Mouse (Mus musculus): ENCODE results near the gene Cog5.

DNA sequence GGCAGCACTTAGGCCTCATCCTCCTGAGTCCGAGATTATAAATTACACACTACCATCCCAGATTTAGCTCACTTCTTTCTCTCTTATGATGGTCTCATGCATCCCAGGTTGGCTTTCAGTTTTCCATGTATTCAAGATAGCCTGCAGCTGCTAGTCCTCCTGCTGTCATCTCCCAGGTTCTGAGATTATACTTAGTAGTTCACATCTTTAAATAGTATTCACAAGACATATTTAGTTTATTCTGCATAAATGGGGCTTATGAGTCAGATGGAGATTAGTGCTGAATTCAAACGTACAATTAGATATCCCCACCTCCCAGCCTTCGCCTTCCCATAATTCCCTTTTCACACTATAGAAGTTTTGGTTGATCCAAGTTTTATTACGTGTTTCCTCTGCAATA lies 222.1 kb downstream of the Cog5 start:
- no peak for TF ChIP-seq CTCF (IDR thresholded peaks at IDR 0.05; ENCODE audit: extremely low read depth, insufficient read length, insufficient replicate concordance, low read depth, low read length)
- TF ChIP-seq POLR2A (IDR thresholded peaks at IDR 0.05; ENCODE audit: low read depth, low read length) = no peak

All from small intestine, adult 2 months (tissue).